Mouse (Mus musculus): ENCODE data around the gene Zc3h14. TPM values are rescaled to one million over a fixed set of nuclear protein-coding genes. Genes with fewer than 3 reads are reported as not detected.

The Zc3h14 gene
- polyA plus RNA-seq (2015; fragmentation: Nextera tagmentation; extraction: Ambion mirVana) = 116 and 119 TPM in 2 replicates

GRCm38 (mm10) chr12:98746746-98747379, at the start of gene Zc3h14:
TSS of gene Zc3h14 (plus strand) at chr12:98746964.
- Histone ChIP-seq H3K9me3 (ENCODE audit: low read length) (no peaks in the 10 kb centered on the region), H3K4me2 (replicated peaks; ENCODE audit: low read depth, low read length) (peak within 1 kb of the TSS; percentile 78), H3K27me3 (ENCODE audit: insufficient read depth, low read length) (no peaks in the 10 kb centered on the region), H3K27ac (ENCODE audit: low read length) (peak within 1 kb of the TSS; percentile 82), H3K4me3 (ENCODE audit: low read length) (peak within 1 kb of the TSS; percentile 59), H3K4me1 (ENCODE audit: insufficient read depth, low read length) (peaks cover 11% of the 10 kb centered on the region; the same call in 1 of the 2 replicates), H3K36me3 (ENCODE audit: insufficient read depth, low read length) (no peaks in the 10 kb centered on the region), H3K9ac (replicated peaks; ENCODE audit: low read length) (peak within 1 kb of the TSS; percentile 79)
- under 1% methylated on average over 56 of the region's 87 CpGs for WGBS
- peak; percentile 93 for ATAC-seq (ENCODE audit: low FRiP score, low TSS enrichment)

GRCm38 (mm10) chr12:98697202-98697601, 49.6 kb upstream of the Zc3h14 start:
- H3K9me3 ChIP-seq (ENCODE audit: low read length) = no peaks in the 10 kb centered on the region
- 90% methylated on average over 5 of the region's 5 CpGs for WGBS
- no peak overlapping the region for H3K4me3 ChIP-seq (ENCODE audit: low read length)
- no peaks in the 10 kb centered on the region for H3K27me3 ChIP-seq (ENCODE audit: insufficient read depth, low read length)
- no peak for ATAC-seq (ENCODE audit: low FRiP score, low TSS enrichment)
- H3K27ac ChIP-seq (ENCODE audit: low read length) = no peak overlapping the region
- no peak overlapping the region for H3K9ac ChIP-seq (replicated peaks; ENCODE audit: low read length)
- H3K36me3 ChIP-seq (ENCODE audit: insufficient read depth, low read length) = peaks cover 13% of the 10 kb centered on the region; the same call in 1 of the 2 replicates
- H3K4me1 ChIP-seq (ENCODE audit: insufficient read depth, low read length) = no peaks in the 10 kb centered on the region
- no peak overlapping the region for H3K4me2 ChIP-seq (replicated peaks; ENCODE audit: low read depth, low read length)

DNA sequence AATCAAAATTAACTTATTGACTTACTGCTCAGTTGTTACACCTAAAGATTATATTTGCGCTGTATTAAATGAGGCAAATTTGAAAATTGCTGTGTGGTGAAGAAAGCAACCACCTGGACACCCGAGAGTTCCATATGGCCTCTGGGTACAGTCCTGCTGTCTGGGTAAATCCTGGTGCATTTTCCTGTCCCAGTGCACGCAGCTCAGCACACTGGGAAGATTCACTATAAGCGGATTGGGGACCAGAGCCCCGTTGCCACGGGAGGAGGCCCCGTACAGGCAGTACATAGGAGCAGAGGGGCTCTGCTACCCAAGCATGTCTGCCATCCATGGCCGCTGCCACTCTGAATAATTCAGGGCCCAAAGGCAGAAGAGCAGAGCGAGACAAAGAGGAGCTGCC, 45.2 kb upstream of the Zc3h14 start:
- WGBS = 92% methylated on average over 9 of the region's 9 CpGs
- Histone ChIP-seq H3K36me3 (ENCODE audit: insufficient read depth, low read length) (peaks cover 17% of the 10 kb centered on the region; the same call in 1 of the 2 replicates), H3K4me1 (ENCODE audit: insufficient read depth, low read length) (no peaks in the 10 kb centered on the region), H3K4me2 (replicated peaks; ENCODE audit: low read depth, low read length) (no peak overlapping the region), H3K9ac (replicated peaks; ENCODE audit: low read length) (no peak overlapping the region), H3K27me3 (ENCODE audit: insufficient read depth, low read length) (no peaks in the 10 kb centered on the region), H3K27ac (ENCODE audit: low read length) (no peak overlapping the region), H3K4me3 (ENCODE audit: low read length) (no peak overlapping the region), H3K9me3 (ENCODE audit: low read length) (no peaks in the 10 kb centered on the region)
- no peak for ATAC-seq (ENCODE audit: low FRiP score, low TSS enrichment)

DNA sequence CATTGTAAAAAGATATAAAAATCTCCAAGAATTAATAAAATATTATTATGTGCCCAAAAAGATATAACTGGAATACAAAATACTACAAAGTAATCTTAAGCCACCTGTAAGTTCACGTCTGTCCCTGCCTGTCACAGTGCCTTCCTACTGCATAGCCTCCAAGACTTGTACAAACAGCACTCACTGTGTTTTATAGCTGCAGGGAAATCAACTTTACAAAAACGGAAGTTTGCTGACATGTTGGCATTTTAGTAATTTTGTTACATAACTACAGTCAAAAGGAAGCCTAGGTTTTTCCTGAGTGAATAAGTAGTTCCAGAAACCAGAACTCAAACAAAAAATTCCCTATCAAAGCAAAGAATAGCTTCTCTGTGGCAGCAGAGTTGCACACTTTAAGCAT, 43.2 kb upstream of the Zc3h14 start:
- no peaks in the 10 kb centered on the region for H3K27me3 ChIP-seq (ENCODE audit: insufficient read depth, low read length)
- no peak overlapping the region for H3K27ac ChIP-seq (ENCODE audit: low read length)
- H3K9ac ChIP-seq (replicated peaks; ENCODE audit: low read length) = no peak overlapping the region
- peaks cover 12% of the 10 kb centered on the region; the same call in 1 of the 2 replicates for H3K36me3 ChIP-seq (ENCODE audit: insufficient read depth, low read length)
- H3K4me3 ChIP-seq (ENCODE audit: low read length) = no peak overlapping the region
- ATAC-seq (ENCODE audit: low FRiP score, low TSS enrichment) = no peak
- no peaks in the 10 kb centered on the region for H3K4me1 ChIP-seq (ENCODE audit: insufficient read depth, low read length)
- no peak overlapping the region for H3K4me2 ChIP-seq (replicated peaks; ENCODE audit: low read depth, low read length)
- WGBS = 78% methylated on average over 2 of the region's 2 CpGs
- H3K9me3 ChIP-seq (ENCODE audit: low read length) = no peaks in the 10 kb centered on the region

GRCm38 (mm10) chr12:98703961-98704360, 42.8 kb upstream of the Zc3h14 start:
- Histone ChIP-seq H3K9me3 (ENCODE audit: low read length) (no peaks in the 10 kb centered on the region), H3K4me3 (ENCODE audit: low read length) (no peak overlapping the region), H3K4me1 (ENCODE audit: insufficient read depth, low read length) (no peaks in the 10 kb centered on the region), H3K36me3 (ENCODE audit: insufficient read depth, low read length) (peaks cover 11% of the 10 kb centered on the region; the same call in 1 of the 2 replicates), H3K27me3 (ENCODE audit: insufficient read depth, low read length) (no peaks in the 10 kb centered on the region), H3K27ac (ENCODE audit: low read length) (no peak overlapping the region), H3K9ac (replicated peaks; ENCODE audit: low read length) (no peak overlapping the region), H3K4me2 (replicated peaks; ENCODE audit: low read depth, low read length) (no peak overlapping the region)
- no peak for ATAC-seq (ENCODE audit: low FRiP score, low TSS enrichment)
- 91% methylated on average over 10 of the region's 10 CpGs for WGBS

DNA sequence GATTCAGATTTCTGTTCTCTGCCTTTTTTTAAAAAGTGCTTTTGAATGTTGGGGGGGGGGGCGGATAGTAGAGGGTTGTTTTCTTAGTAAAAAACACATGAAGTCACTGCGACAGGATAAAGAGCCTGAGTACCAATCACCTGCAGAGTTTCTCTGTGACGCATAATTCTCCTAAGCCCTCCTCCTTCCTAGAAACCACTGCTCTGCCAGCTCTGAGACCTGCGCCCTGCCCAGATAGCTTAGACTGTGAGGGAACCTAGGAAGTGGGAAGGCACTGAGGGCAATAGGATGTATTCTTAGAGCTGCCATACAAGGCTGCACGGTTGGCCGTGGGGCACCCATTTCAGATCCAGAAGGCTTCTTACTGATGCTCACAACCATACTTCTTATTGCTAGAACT, 33.9 kb upstream of the Zc3h14 start:
- no peak overlapping the region for H3K27ac ChIP-seq (ENCODE audit: low read length)

DNA sequence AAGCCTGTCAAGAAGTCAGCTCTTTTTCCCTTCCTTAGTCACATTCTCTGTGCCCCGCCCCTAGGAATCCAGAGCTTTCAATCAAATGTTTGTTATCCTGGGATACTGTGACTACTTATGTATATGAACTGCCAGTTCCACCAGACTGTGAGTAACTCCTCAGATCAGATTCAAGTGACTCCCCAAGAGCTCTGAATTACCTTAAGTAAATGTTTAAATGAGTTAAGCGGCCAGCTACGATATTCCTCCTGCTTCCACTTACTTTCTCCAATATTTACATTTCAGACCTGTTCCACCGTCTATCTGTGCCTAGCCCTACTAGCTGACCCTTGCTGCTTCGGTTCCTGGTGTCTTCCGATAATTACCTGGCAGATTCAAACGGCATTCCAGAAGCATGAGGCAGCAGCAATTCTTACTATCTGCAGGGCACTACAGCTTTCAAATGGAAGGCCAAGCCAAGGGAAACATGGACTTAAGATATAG, 33.1 kb upstream of the Zc3h14 start:
- H3K36me3 ChIP-seq (ENCODE audit: insufficient read depth, low read length) = no peaks in the 10 kb centered on the region
- no peaks in the 10 kb centered on the region for H3K9me3 ChIP-seq (ENCODE audit: low read length)
- peaks cover 15% of the 10 kb centered on the region for H3K4me1 ChIP-seq (ENCODE audit: insufficient read depth, low read length)
- 0 out of 2 replicates have a peak overlapping the region, but pooled peaks have one; percentile 18 for H3K27ac ChIP-seq (ENCODE audit: low read length)
- ATAC-seq (ENCODE audit: low FRiP score, low TSS enrichment) = no peak
- no peak overlapping the region for H3K4me3 ChIP-seq (ENCODE audit: low read length)
- WGBS = 56% methylated on average over 7 of the region's 7 CpGs
- no peak overlapping the region for H3K9ac ChIP-seq (replicated peaks; ENCODE audit: low read length)
- no peak overlapping the region for H3K4me2 ChIP-seq (replicated peaks; ENCODE audit: low read depth, low read length)
- no peaks in the 10 kb centered on the region for H3K27me3 ChIP-seq (ENCODE audit: insufficient read depth, low read length)

More for the DNA sequence above, 33.9 kb upstream of the Zc3h14 start:
- H3K36me3 ChIP-seq (ENCODE audit: insufficient read depth, low read length) = no peaks in the 10 kb centered on the region
- ATAC-seq (ENCODE audit: low FRiP score, low TSS enrichment) = no peak
- no peaks in the 10 kb centered on the region for H3K27me3 ChIP-seq (ENCODE audit: insufficient read depth, low read length)
- H3K4me1 ChIP-seq (ENCODE audit: insufficient read depth, low read length) = peaks cover 15% of the 10 kb centered on the region
- no peak overlapping the region for H3K4me2 ChIP-seq (replicated peaks; ENCODE audit: low read depth, low read length)
- no peak overlapping the region for H3K9ac ChIP-seq (replicated peaks; ENCODE audit: low read length)
- WGBS = 78% methylated on average over 6 of the region's 6 CpGs
- H3K9me3 ChIP-seq (ENCODE audit: low read length) = no peaks in the 10 kb centered on the region
- no peak overlapping the region for H3K4me3 ChIP-seq (ENCODE audit: low read length)

GRCm38 (mm10) chr12:98714757-98715156, 32.0 kb upstream of the Zc3h14 start:
- Histone ChIP-seq H3K9ac (replicated peaks; ENCODE audit: low read length) (no peak overlapping the region), H3K27ac (ENCODE audit: low read length) (no peak overlapping the region), H3K27me3 (ENCODE audit: insufficient read depth, low read length) (no peaks in the 10 kb centered on the region), H3K36me3 (ENCODE audit: insufficient read depth, low read length) (no peaks in the 10 kb centered on the region), H3K9me3 (ENCODE audit: low read length) (no peaks in the 10 kb centered on the region), H3K4me2 (replicated peaks; ENCODE audit: low read depth, low read length) (no peak overlapping the region), H3K4me1 (ENCODE audit: insufficient read depth, low read length) (peaks cover 15% of the 10 kb centered on the region), H3K4me3 (ENCODE audit: low read length) (no peak overlapping the region)
- no peak for ATAC-seq (ENCODE audit: low FRiP score, low TSS enrichment)
- WGBS = 56% methylated on average over 11 of the region's 11 CpGs

DNA sequence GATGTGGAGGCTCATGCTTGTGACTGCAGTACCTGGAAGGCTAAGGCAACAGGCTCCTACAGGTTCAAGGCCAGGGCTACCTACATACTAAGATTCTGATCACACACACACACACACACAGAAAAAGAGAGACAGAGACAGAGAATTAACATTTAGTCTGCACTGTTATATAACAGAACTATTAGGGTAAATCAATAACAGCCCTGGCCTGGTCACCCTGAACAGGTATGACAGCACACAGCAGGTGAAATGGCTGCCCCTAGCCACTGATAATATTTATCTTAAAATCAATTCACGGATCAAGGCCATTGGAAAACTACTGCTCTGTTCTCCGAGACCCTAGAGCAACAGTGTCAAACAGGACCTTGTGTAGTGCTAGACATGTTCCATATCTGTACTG, 30.6 kb upstream of the Zc3h14 start:
- H3K27ac ChIP-seq (ENCODE audit: low read length) = no peak overlapping the region
- peaks cover 21% of the 10 kb centered on the region for H3K4me1 ChIP-seq (ENCODE audit: insufficient read depth, low read length)
- ATAC-seq (ENCODE audit: low FRiP score, low TSS enrichment) = peak; percentile 13; the same call in 1 of the 2 replicates
- no peaks in the 10 kb centered on the region for H3K27me3 ChIP-seq (ENCODE audit: insufficient read depth, low read length)
- no peak overlapping the region for H3K4me3 ChIP-seq (ENCODE audit: low read length)
- no peak overlapping the region for H3K9ac ChIP-seq (replicated peaks; ENCODE audit: low read length)
- H3K4me2 ChIP-seq (replicated peaks; ENCODE audit: low read depth, low read length) = no peak overlapping the region
- 68% methylated on average over 2 of the region's 2 CpGs for WGBS
- H3K36me3 ChIP-seq (ENCODE audit: insufficient read depth, low read length) = no peaks in the 10 kb centered on the region
- no peaks in the 10 kb centered on the region for H3K9me3 ChIP-seq (ENCODE audit: low read length)

DNA sequence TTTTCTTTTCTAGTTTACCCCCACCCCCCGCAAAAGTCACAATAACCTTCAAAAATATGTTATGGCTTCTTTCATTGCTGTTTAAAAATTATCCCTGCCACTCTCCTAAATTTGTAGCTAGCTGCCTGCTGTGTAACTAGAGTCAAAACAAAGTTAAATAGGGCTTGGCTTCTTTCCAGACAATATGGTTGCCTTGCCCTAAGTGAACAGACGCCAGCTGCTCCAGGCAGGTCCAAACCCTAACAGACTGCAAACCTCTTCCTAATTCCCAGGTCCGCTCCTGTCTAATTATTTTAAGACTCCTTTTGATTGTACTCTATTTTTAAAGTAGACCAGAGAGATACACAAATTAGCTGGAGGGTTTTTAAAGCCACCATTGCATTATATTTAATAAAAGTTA, 26.1 kb upstream of the Zc3h14 start:
- no peak overlapping the region for H3K9ac ChIP-seq (replicated peaks; ENCODE audit: low read length)
- H3K27ac ChIP-seq (ENCODE audit: low read length) = no peak overlapping the region
- WGBS = 59% methylated on average over 3 of the region's 3 CpGs
- no peak overlapping the region for H3K4me2 ChIP-seq (replicated peaks; ENCODE audit: low read depth, low read length)
- H3K27me3 ChIP-seq (ENCODE audit: insufficient read depth, low read length) = no peaks in the 10 kb centered on the region
- H3K4me3 ChIP-seq (ENCODE audit: low read length) = no peak overlapping the region
- ATAC-seq (ENCODE audit: low FRiP score, low TSS enrichment) = no peak
- H3K36me3 ChIP-seq (ENCODE audit: insufficient read depth, low read length) = no peaks in the 10 kb centered on the region
- peaks cover 12% of the 10 kb centered on the region for H3K4me1 ChIP-seq (ENCODE audit: insufficient read depth, low read length)
- no peaks in the 10 kb centered on the region for H3K9me3 ChIP-seq (ENCODE audit: low read length)
